Mouse (Mus musculus) brain, adult 2 months (tissue): ENCODE measurements around the gene Trim28.

ENCODE experiments used
- DNase-seq: peaks from one replicate; pipeline ENCODE4 v3.0.0; 2011; ENCODE audit warnings: low read depth, low spot score

Gene Trim28

GRCm38 (mm10) chr7:12998851-12999250 is at the start of gene Trim28:
Gene Trim28, plus strand, starts transcription at chr7:12999114.
- DNase-seq: no peak

DNA sequence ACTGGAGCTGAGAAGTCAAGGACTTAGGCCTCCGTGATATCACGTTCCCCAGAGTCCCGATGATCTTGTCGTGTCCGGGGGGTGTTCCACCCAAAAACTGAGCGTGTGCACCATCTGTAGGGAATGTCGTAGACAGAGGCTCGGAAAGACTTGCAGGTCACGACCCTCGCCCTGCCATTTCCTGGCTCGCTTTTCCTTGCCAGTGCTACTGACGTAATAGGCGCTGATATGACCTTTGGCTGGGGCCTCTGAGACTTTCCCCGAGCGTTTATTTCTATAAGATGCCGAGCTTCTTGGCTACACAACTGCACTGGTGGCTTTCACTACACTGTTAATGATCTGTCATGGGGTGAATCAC is 49.1 kb upstream of the Trim28 start:
- DNase-seq: no peak

GRCm38 (mm10) chr7:12954896-12955295 is 44.0 kb upstream of the Trim28 start:
- peak; percentile 52 for DNase-seq

- DNase-seq: no peak
Observed at GRCm38 (mm10) chr7:12957511-12957910, 41.4 kb upstream of the Trim28 start.

DNA sequence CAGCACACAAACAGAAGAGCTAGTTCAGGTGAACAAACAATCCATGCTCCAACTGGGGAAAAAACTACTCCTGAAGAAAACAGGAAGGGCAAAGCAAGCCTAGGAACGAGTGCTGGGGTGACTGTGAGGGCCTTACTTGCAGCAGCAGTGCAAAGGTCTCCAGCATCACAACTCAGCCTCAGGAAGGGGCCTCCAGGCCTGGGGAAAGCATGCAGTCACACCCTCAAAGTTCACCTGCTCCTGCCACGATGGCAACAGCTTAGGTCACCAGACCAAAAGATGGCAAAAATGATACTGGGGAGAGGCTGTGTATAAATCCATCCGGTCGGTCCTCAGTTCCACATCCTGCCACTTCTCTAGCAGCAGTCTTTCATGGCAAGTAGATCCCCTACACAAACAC is 40.0 kb upstream of the Trim28 start:
- no peak for DNase-seq

DNA sequence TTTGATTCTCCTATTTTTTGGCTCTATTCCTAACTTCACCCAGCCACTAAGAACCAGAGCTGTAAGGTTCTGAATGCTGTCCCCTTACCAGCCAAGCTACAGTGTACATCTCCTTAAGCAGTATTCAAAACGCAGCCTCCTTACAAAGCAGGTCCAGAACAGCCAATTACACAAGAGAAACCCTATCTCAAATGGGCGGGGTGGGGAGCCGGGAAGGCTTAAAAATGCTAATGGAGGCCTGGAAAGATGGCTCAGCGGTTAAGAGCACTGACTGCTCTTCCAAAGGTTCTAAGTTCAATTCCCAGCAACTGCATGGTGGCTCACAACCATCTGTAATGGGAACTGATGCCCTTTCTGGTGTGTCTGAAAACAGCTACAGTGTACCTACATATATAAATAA is 39.2 kb upstream of the Trim28 start:
- no peak for DNase-seq

- peak; percentile 95 for DNase-seq
Observed at GRCm38 (mm10) chr7:12961511-12962141, 37.3 kb upstream of the Trim28 start.

DNA sequence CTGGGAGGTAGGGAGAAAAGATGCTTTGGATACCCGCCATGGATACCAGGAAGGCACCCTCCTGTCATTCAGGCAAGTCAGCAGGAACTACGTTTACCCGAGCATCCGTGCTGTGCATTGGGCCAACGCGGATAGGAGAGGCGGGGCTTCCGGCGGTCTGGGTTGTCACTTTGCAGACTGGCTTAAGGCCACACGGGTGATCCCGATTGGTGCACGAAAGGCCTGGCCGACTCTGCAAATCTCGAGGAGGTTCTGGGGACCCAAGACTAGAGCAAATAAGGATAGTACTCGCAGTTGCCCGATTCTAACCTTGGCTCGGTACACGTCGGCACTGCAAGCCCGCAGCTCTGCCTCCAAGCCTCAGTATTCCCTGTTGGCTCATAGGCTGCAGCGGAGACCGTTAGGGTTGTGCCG is 33.2 kb upstream of the Trim28 start, which contains the start of gene Zfp324:
Zfp324 (plus strand) TSS at position 161 of the 414 bp plus-strand sequence.
- peak; percentile 98 for DNase-seq

DNA sequence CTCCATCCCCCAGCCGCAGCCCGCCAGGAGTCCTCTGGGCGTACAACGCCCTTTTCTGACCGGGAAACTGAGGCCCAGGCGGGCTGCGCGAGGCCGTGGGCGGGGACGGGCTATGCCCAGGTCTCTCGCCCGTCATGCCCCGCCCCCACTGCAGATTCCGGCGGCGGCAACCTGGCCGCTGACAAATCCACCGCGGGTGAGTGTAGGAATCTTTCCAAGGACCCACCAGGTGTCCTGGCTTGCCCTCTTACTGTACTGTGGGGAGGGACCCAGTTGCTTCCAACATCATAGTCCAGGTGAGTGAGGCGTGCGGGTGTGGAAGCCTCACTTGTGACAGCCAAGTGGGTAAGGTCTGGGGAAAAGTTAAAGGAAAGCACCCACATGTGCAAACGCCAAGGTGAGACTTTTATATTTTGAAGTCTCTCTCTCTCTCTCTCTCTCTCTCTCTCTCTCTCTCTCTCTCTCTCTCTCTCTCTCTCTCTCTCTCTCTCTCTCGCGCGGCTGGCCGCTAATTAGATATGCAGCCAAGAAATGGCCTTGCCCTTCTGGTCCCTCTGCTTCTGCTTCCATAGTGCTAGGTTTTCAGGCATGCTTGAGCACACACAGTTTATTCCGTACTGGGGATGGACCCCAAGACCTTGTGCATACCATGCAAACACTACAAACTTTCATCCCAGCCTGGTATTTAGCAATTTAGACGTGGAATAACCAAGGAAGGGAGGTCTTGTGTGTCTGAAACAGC is 32.6 kb upstream of the Trim28 start:
- peak; percentile 85 for DNase-seq

- DNase-seq: no peak
Observed at GRCm38 (mm10) chr7:12970906-12971305, 28.0 kb upstream of the Trim28 start.

GRCm38 (mm10) chr7:12977682-12978389 is 21.1 kb upstream of the Trim28 start, which contains the start of gene Zfp446:
Gene Zfp446, plus strand, starts transcription at chr7:12977848.
- peak; percentile 100 for DNase-seq

GRCm38 (mm10) chr7:12978931-12979722 is 19.8 kb upstream of the Trim28 start:
- no peak for DNase-seq

DNA sequence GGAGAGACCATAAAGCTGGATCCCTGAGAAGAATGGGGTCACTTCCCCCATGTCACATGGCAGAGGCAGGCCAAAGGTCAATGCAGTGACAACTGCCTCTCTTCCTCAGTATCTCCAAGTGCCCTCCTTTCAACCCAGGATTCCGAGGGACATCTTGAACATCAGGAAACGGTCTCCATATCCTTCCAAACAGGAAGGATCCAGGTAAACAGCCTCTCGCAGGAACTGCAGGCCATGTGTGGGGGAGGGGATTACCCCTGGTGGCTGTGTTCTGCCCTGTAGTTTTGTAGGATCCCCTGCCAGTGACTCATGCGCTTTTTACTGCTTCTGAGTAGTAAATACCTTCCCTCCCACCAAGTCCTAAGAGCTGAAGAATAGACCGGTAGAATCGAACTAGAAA is 19.1 kb upstream of the Trim28 start:
- DNase-seq: no peak

- DNase-seq: no peak
Observed at GRCm38 (mm10) chr7:12980291-12980690, 18.6 kb upstream of the Trim28 start.

GRCm38 (mm10) chr7:12985724-12986123 is 13.2 kb upstream of the Trim28 start:
- DNase-seq: no peak

DNA sequence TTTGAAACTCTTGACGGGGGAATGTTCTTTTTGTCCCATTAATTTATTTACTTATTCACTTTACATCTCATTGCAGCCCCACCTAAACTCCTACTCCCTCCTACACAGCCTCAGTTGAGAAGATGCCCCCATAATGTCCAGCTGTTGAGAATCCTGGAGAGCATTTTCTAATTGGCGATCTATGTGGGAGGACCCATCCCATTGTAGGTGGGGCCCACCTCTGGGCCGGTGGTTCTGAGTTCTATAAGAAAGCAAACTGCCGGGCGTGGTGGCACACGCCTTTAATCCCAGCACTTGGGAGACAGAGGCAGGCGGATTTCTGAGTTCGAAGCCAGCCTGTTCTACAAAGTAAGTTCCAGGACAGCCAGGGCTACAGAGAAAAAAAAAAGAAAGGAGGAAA is 12.0 kb upstream of the Trim28 start:
- DNase-seq: no peak

DNA sequence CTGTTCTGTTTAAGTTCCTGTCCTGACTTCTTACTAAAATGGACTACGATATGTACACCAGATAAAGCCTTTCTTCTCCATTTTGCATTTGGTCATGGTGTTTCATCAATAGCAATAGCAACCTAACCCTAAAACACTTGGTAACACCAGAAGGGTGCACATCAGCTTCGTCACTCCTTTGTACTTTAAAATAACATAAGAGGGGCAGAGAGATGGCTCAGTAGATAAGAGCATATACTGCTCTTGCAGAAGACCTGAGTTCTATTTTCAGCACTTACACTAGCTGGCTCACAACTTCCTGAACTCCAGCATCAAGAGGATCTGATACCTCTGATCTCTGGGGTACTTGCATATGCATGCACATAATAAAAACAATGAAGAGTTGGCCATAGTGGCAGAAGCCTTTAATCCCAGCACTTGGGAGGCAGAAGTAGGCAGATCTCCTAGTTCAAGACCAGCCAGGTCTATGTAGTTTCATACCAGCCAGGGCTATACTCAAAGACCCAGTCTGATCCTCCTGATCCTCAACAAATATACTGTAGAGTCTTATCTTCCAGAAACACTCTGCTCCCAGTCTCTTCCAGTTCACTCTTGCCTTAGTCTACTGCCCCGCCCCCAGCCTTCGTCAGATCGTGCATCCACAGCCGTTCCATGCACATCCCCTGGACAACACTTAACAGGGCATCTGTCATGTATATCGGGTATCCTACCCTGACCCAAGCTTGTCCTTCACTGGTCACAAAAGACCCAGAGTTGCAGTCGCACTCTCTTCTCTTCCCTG is 11.3 kb upstream of the Trim28 start:
- DNase-seq: no peak

GRCm38 (mm10) chr7:12992222-12992621 is 6.7 kb upstream of the Trim28 start:
- DNase-seq: peak; percentile 25

GRCm38 (mm10) chr7:12993148-12993547 is 5.8 kb upstream of the Trim28 start:
- no peak for DNase-seq

GRCm38 (mm10) chr7:12995862-12996261 is 3.1 kb upstream of the Trim28 start:
- DNase-seq: no peak

GRCm38 (mm10) chr7:12997230-12997629 is 1.7 kb upstream of the Trim28 start:
- no peak for DNase-seq
